Mouse (Mus musculus) cortical plate, adult 2 months (tissue): ENCODE data around the gene Snapc2.

Experiments used
- CTCF ChIP-seq: fragments of 200-500 bp; IDR thresholded peaks from 2 replicates; pipeline ENCODE4 v1.5.1; 2011; ENCODE audit warnings: mild to moderate bottlenecking, control low read depth, low read length; ENCODE audit not compliant: insufficient read depth; ENCODE audit errors: extremely low read depth
- POLR2A ChIP-seq: fragments of 200-500 bp; IDR thresholded peaks from 2 replicates; pipeline ENCODE4 v1.6.1; 2011; ENCODE audit warnings: mild to moderate bottlenecking, low read length, control low read depth; ENCODE audit not compliant: insufficient read depth; ENCODE audit errors: extremely low read depth

DNA sequence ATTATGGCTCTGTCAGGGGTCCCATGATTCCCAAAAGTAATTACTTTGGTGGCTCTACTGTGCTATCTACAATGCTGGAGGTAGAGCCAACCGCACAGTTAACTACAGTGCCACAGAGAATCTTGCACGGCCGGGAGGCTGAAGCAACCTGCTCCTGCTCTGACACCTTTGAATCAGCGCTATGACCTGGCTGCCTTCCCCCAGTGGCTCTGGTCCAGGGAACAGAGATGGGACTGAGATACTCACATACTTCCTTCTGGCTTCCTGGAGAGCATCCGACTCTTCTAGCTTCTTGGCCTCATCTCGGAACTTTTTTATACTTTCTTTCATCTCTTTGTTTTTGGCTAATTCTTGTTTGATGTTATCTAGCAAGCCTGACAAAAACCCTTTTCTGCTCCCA lies 16.7 kb downstream of the Snapc2 start:
- TF ChIP-seq CTCF (no peak), POLR2A (no peak)
